In the genomic region with DNA sequence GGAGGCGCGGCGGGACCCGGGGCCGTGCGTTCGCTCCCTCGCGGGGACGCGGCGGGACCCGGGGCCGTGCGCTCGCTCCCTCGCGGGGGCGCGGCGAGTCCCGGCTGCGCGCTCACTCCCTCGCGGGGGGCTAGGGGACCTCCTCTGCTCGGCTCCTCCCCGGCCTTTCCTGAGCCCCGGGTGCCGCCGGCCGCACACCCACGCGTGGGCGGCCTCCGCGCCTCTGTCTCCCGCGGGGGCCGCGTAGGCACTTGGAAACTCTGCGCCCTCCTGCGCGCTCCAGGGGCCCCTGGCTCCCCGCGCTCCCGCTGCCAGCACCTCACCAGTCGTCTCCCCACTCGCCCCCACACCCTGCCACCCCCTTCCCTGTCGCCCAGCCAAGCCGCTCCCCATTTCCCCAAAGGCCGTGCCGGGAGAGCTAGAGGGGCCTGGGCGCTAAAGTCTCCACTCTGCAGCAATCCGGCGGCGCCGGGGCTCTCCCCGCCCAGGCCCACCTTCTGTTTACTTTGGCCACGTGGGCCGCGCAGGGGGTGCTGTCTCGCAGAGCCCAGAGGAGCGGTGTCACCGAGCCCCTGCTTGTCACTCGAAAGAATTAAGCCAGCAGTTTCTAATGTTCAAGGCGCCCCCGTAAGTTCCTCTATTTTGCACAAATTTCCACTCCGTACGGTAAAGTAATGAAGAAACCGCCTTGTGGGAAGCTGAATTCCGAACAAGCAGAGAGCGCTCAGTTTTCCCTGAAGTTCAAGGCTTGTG, we compare ENCODE assay signal across 8 mouse cellular contexts. TPM values are rescaled to one million over a fixed set of nuclear protein-coding genes. Genes with fewer than 3 reads are reported as not detected.
A peak's percentile ranks its signal among the peaks of the same experiment; 100 is the strongest.
DNase-seq lines count a peak whose midpoint lies in the region; ATAC-seq and TF ChIP-seq lines count a peak whose summit lies in the region.

A gene (minus strand): TSS at position 589 of the 753 bp plus-strand sequence.

- H3K36me3 ChIP-seq in hindbrain, embryonic 16.5 days (ENCODE audit: control insufficient read depth, insufficient read depth, low read length): no peaks in the 10 kb centered on the region
- H3K36me3 ChIP-seq in macrophage (ENCODE audit: inconsistent target): no peaks in the 10 kb centered on the region

- WGBS in hindbrain, embryonic 16.5 days: under 1% methylated on average over 62 of the region's 73 CpGs
- WGBS in macrophage (ENCODE audit: missing documents): under 1% methylated on average over 55 of the region's 73 CpGs

- ATAC-seq in hindbrain, embryonic 16.5 days: peak; percentile 58; the same call in 1 of the 2 replicates

- H3K27ac ChIP-seq in gastrocnemius, adult 2 months: peak within 1 kb of the TSS; percentile 97
- H3K27ac ChIP-seq in hindbrain, embryonic 16.5 days (ENCODE audit: low read depth, low read length): peak within 1 kb of the TSS; percentile 95
- H3K27ac ChIP-seq in macrophage: peak within 1 kb of the TSS; percentile 84

- H3K9ac ChIP-seq in hindbrain, embryonic 16.5 days (ENCODE audit: low read depth, low read length): peak within 1 kb of the TSS; percentile 86

- H3K4me1 ChIP-seq in hindbrain, embryonic 16.5 days (ENCODE audit: control insufficient read depth, insufficient read depth, low read depth, low read length): peaks cover 7% of the 10 kb centered on the region

- H3K4me2 ChIP-seq in hindbrain, embryonic 16.5 days (ENCODE audit: low read length): peak within 1 kb of the TSS; percentile 79

- TF ChIP-seq CTCF in gastrocnemius, adult 2 months (IDR thresholded peaks at IDR 0.05): no peak

- DNase-seq in MN1 (ENCODE audit: low spot score): peak; percentile 58
- DNase-seq in cerebellum, postnatal 4 days (ENCODE audit: low spot score in 2 of 2): peak; percentile 30 to 50
- DNase-seq in gastrocnemius, adult 2 months: peak; percentile 71
- DNase-seq in left cerebral cortex, adult 8-10 months (ENCODE audit: low spot score in 2 of 2): peak; percentile 54 to 65
- DNase-seq in right cerebral cortex, adult 18-20 months: peak; percentile 76
- peak; percentile 59 for DNase-seq in urinary bladder, postnatal 25 days (ENCODE audit: low spot score)

- H3K27me3 ChIP-seq in hindbrain, embryonic 16.5 days (replicated peaks; ENCODE audit: control insufficient read depth, insufficient read depth, low read length): no peaks in the 10 kb centered on the region

- peak within 1 kb of the TSS; percentile 89 for H3K4me3 ChIP-seq in gastrocnemius, adult 2 months
- H3K4me3 ChIP-seq in hindbrain, embryonic 16.5 days (ENCODE audit: low read length): peak within 1 kb of the TSS; percentile 88
- peak within 1 kb of the TSS; percentile 87 for H3K4me3 ChIP-seq in macrophage (ENCODE audit: inconsistent target)

- intact Hi-C loops in gastrocnemius, adult 2 months (cut with DNase I): loop anchor here (2.0 to 5.0 kb wide), 4 partner anchors 48 to 207 kb away; no protein-coding TSS in a partner anchor

- peaks cover 43% of the 10 kb centered on the region for H3K79me2 ChIP-seq in macrophage (ENCODE audit: inconsistent target)

- H3K9me3 ChIP-seq in hindbrain, embryonic 16.5 days (ENCODE audit: control insufficient read depth, low read length): no peaks in the 10 kb centered on the region

RNA-seq across cellular contexts. Expression of the gene that starts here (rescaled TPM):
- total RNA-seq in gastrocnemius, adult 2 months (2021): 10 to 100 TPM; 16.4 to 29.2 TPM
- polyA plus RNA-seq in hindbrain, embryonic 16.5 days (2015; fragmentation: Nextera tagmentation; extraction: Ambion mirVana): 12.7 and 13.7 TPM in 2 replicates
- 10 to 100 TPM; 40.4 to 51.3 (median 44.4) TPM for total RNA-seq in left cerebral cortex, adult 8-10 months (2022)
- total RNA-seq in macrophage (2018; cell fraction: chromatin; rRNA removed): 1,000 to 10,000 TPM in 1 of 26 experiments, 100 to 1,000 TPM in 25; 342 to 1,153 (median 525) TPM
- 10 to 100 TPM; 13.8 to 42.5 (median 25.0) TPM for total RNA-seq in macrophage (2018; cell fraction: cytosol; rRNA removed)
- total RNA-seq in macrophage (2018; cell fraction: nucleus; rRNA removed): 1,000 to 10,000 TPM in 1 of 26 experiments, 100 to 1,000 TPM in 25; 179 to 1,389 (median 338) TPM
- 8.2 to 13.8 TPM (median 13.5 TPM) in 3 replicates for polyA plus RNA-seq in macrophage (2018)

Comparison
In these comparisons a context has a peak if more than half of its experiments do, and no peak if none do; other contexts are left out.
1. Peak in every context shown above with its lines: DNase-seq, ATAC-seq, H3K4me3 ChIP-seq and H3K27ac ChIP-seq.